Mouse (Mus musculus) ES-E14 (cell line): Measurements from ENCODE around the gene Stt3a.

Experiments used
- CHD2 ChIP-seq: IDR thresholded peaks from 2 replicates; pipeline ENCODE4 v1.6.1; 2014; ENCODE audit warnings: mild to moderate bottlenecking, low read depth, low read length, inconsistent platforms
- MAFK ChIP-seq: IDR thresholded peaks from 2 replicates; pipeline ENCODE4 v1.6.1; 2014; ENCODE audit warnings: mild to moderate bottlenecking, low read depth, low read length, inconsistent platforms; ENCODE audit not compliant: insufficient read depth
- ZC3H11A ChIP-seq: IDR thresholded peaks from 2 replicates; pipeline ENCODE4 v1.6.1; 2012; ENCODE audit warnings: low read depth, mild to moderate bottlenecking, inconsistent platforms, low read length, borderline replicate concordance
- ZNF384 ChIP-seq: IDR thresholded peaks from 2 replicates; pipeline ENCODE4 v1.6.1; 2012; ENCODE audit warnings: low read depth, low read length, inconsistent platforms

DNA sequence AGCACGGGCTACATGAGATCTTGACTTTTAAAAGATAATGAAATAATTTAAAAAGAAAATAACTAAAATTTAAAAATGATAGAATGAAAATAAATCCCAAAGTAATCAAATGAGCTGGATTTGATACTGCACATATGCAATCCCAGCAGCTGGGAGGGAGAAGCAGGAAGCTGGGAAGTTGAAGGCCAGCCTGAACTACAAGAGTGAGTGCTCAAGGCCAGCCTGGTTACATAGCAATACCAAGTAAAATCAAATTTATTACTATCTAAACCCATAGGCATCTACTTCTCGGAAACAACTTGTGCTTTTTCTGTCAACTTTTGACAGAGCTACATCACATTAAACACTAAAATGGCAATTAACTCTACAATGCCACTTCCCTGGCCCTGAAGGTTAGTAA, 16.4 kb upstream of the Stt3a start:
- TF ChIP-seq CHD2, result no peak
- TF ChIP-seq ZNF384, result no peak
- TF ChIP-seq ZC3H11A, result no peak
- TF ChIP-seq MAFK, result no peak
